Mouse (Mus musculus): Measurements from ENCODE around the gene Vwa3a. TPM values are rescaled to one million over a fixed set of nuclear protein-coding genes. Genes with fewer than 3 reads are reported as not detected.
A peak's percentile ranks its signal among the peaks of the same experiment; 100 is the strongest.

Gene Vwa3a
- total and polyA plus RNA-seq, 2 experiments from 2014 or later: 2.5 to 5.0 TPM

DNA sequence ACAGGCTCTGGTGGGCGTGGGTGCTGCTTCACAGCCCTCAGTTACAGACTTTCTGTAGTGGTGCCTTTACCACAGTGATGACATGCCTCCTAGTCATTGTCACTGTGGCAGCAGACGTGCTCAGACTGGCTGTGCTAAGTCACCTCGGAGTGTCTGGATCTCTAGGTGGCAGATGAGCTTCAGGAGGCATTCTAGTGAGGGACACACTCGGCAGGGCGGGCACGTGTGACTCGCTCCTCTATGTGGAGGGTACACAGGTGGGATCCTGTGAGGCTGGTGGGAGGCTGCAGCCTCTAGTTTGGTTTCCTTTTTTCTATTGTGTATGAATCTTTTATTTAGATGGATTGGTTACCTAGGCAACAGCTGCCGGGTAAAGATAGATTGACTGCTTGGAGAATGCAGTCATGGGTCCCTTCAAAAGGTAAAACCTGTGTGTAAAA is 16.3 kb upstream of the Vwa3a start:
- ATAC-seq (peak; percentile 90), DNase-seq (peak; percentile 28)

DNA sequence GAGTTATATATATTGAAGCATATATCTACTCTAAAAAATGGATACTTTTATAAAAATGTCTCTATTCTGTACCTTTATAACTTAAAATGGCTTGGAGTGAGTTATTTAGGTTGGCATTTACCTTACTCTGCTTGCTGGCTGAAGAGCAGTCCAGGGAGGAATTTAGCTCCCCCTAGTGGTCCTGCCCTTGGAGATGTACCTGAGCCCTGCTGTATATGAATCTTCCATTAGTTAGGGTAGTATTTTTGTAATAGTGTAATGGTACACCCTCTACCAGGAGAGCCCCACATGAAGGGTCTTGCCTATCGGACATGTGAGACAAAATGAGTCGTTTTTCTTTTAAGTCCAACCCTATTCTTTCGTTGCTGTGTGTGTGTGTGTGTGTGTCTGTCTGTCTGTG is 11.5 kb upstream of the Vwa3a start:
- no peak for ATAC-seq
- Histone ChIP-seq H3K27me3 (ENCODE audit: insufficient read depth, low read length) (no peaks in the 10 kb centered on the region), H3K4me1 (ENCODE audit: insufficient read depth) (no peaks in the 10 kb centered on the region), H3K27ac (ENCODE audit: low read depth, low read length) (no peak overlapping the region), H3K36me3 (ENCODE audit: insufficient read depth) (peaks cover 11% of the 10 kb centered on the region), H3K4me2 (ENCODE audit: low read depth) (no peak overlapping the region), H3K4me3 (ENCODE audit: low read depth, low read length) (no peak overlapping the region), H3K9ac (no peak overlapping the region), H3K9me3 (ENCODE audit: low read length) (no peaks in the 10 kb centered on the region)
- WGBS: 89% methylated on average over 3 of the region's 3 CpGs
- peak; percentile 46 for TF ChIP-seq CTCF (IDR thresholded peaks at IDR 0.05; ENCODE audit: low read depth)
- DNase-seq: no peak

More for the DNA sequence above, 16.3 kb upstream of the Vwa3a start:
- Histone ChIP-seq H3K4me2 (ENCODE audit: low read depth) (peak overlapping the region; percentile 18; the same call in 1 of the 2 replicates), H3K27me3 (ENCODE audit: insufficient read depth, low read length) (no peaks in the 10 kb centered on the region), H3K4me1 (ENCODE audit: insufficient read depth) (no peaks in the 10 kb centered on the region), H3K9ac (0 out of 2 replicates have a peak overlapping the region, but pooled peaks have one; percentile 18), H3K4me3 (ENCODE audit: low read depth, low read length) (no peak overlapping the region), H3K27ac (ENCODE audit: low read depth, low read length) (peak overlapping the region; percentile 62), H3K9me3 (ENCODE audit: low read length) (no peaks in the 10 kb centered on the region), H3K36me3 (ENCODE audit: insufficient read depth) (peaks cover 6% of the 10 kb centered on the region)
- WGBS: 24% methylated on average over 8 of the region's 8 CpGs
- TF ChIP-seq CTCF (IDR thresholded peaks at IDR 0.05; ENCODE audit: low read depth): no peak

DNA sequence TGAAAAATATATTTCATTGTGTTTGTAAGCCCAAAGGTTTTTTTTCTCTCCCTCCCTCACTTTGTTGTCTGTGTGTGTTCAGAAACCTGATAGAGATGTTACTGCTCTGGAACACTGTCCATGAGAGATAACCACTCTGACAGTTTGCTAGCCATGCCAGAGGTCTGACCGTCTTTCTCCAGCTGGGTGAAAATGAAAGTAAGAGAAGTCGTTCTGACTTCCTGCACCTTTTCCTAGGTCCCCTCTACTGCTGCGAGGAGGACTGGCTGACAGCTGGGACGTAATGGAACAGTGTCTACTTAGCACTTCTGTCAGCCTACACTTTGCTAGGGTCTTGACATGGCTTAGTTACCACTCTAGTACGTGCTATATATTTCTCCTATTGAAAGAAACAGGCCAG is 9.5 kb upstream of the Vwa3a start:
- H3K27ac ChIP-seq (ENCODE audit: low read depth, low read length): no peak overlapping the region
- DNase-seq (no peak), ATAC-seq (no peak)
- no peaks in the 10 kb centered on the region for H3K27me3 ChIP-seq (ENCODE audit: insufficient read depth, low read length)
- no peaks in the 10 kb centered on the region for H3K4me1 ChIP-seq (ENCODE audit: insufficient read depth)
- H3K4me3 ChIP-seq (ENCODE audit: low read depth, low read length): no peak overlapping the region
- H3K4me2 ChIP-seq (ENCODE audit: low read depth): no peak overlapping the region
- H3K9me3 ChIP-seq (ENCODE audit: low read length): no peaks in the 10 kb centered on the region
- H3K9ac ChIP-seq: no peak overlapping the region
- H3K36me3 ChIP-seq (ENCODE audit: insufficient read depth): peaks cover 11% of the 10 kb centered on the region
- 83% methylated on average over 5 of the region's 5 CpGs for WGBS
- TF ChIP-seq CTCF (IDR thresholded peaks at IDR 0.05; ENCODE audit: low read depth): no peak

DNA sequence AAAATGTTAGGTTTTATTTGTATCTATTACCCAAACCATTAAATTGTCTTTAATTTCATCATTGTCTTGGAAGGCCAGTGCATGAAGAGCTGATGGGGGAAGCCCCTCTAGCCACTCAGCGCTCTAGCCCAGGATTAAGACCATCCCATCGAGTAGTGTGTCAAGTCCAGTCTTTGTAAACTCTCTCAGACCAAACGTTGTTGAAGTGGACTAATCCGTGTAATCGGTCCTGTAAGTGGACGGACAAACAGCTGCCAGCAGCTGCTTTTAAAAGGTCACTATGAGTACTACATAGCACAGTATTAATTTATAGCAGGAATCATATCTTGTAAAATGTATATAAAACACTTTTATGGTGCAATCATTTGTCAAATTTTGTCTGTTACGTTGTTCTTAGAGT is 6.2 kb upstream of the Vwa3a start:
- Histone ChIP-seq H3K9ac (no peak overlapping the region), H3K4me2 (ENCODE audit: low read depth) (no peak overlapping the region), H3K27me3 (ENCODE audit: insufficient read depth, low read length) (no peaks in the 10 kb centered on the region), H3K27ac (ENCODE audit: low read depth, low read length) (no peak overlapping the region), H3K4me1 (ENCODE audit: insufficient read depth) (no peaks in the 10 kb centered on the region), H3K4me3 (ENCODE audit: low read depth, low read length) (no peak overlapping the region), H3K36me3 (ENCODE audit: insufficient read depth) (0 out of 2 replicates have a peak, but pooled peaks cover 5% of the 10 kb centered on the region), H3K9me3 (ENCODE audit: low read length) (no peaks in the 10 kb centered on the region)
- no peak for DNase-seq
- TF ChIP-seq CTCF (IDR thresholded peaks at IDR 0.05; ENCODE audit: low read depth): no peak
- 85% methylated on average over 7 of the region's 7 CpGs for WGBS
- ATAC-seq: no peak

DNA sequence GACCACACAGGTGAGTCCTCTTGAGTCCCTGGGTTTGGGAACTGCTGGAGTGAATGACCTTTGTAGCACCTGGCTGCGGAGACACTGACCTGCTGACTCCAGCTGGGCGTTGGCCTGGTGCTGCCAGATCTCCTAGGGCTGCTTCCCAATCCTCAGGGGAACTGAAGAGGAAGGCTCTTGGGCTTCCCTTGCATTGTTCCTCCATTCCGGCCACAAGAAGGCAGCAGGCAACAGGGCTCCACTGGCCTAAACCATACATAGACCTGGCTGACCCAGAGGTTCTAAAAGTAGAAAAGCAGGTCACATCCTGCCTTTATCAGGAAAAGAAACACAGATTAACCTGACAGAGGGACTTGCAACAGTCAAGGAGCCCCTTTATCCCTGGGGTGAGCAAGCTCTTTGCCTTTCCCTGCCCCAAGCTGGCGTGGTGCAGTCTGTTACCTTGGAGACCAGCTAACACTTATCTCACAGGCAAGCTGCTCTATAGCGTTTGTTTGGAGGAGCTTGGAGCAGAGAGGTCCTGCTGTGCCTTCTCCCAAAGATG is 512 bp downstream of the Vwa3a start:
- 14% methylated on average over 5 of the region's 5 CpGs for WGBS
- Histone ChIP-seq H3K27ac (ENCODE audit: low read depth, low read length) (peak overlapping the region; percentile 67; the same call in 1 of the 2 replicates), H3K27me3 (ENCODE audit: insufficient read depth, low read length) (no peaks in the 10 kb centered on the region), H3K9ac (peak overlapping the region; percentile 19; the same call in 1 of the 2 replicates), H3K36me3 (ENCODE audit: insufficient read depth) (no peaks in the 10 kb centered on the region), H3K4me3 (ENCODE audit: low read depth, low read length) (no peak overlapping the region), H3K4me2 (ENCODE audit: low read depth) (no peak overlapping the region), H3K4me1 (ENCODE audit: insufficient read depth) (peaks cover 8% of the 10 kb centered on the region), H3K9me3 (ENCODE audit: low read length) (no peaks in the 10 kb centered on the region)
- no peak for TF ChIP-seq CTCF (IDR thresholded peaks at IDR 0.05; ENCODE audit: low read depth)
- peak; percentile 75 for DNase-seq
- peak; percentile 95 for ATAC-seq

DNA sequence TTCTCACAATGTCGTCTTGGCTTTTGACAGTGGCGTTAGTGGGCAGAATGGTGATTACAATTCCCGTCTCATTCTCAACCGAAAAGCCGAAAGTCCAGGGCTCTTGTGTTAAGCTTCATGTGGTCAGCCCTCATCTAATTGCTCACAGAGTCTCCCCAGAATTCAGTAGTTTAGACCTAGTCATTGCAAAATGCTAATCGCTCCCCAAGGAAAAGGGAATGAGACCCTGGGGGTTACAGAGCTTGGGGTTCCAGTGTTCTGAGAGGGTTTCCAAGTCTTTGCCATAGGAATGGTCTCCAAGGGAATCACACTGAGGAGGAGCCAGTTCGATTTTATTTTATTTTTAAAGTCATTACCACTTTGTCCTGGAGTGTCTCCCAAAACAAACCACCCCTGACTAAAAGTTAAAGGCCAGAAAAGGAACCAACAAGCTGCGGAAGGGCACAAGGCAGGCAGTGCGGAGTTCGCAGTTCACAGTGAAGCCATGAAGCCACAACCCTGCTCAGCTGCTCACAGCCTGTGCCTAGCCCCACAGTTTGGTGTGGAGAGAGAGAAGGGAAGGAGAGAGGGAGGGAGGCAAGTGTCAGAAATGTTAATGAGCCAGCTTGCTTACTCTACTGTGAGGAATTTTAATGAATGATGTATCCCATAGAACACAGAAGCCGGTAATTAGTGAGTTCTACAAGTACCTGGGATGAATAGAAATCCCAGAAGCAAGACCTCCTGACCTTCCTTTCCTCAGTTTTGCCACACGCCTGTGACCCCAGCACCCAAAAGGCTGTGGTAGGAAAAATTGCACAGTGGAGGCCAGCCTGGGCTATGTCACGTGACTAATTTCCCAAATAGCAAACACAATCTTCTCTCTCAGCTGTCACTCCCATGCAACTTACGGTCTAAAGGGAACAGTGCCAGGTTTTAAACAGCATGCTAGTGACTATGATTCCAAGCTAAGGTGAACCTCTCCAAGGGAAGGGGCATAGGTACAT is 4.5 kb downstream of the Vwa3a start:
- Histone ChIP-seq H3K9ac (no peak overlapping the region), H3K27me3 (ENCODE audit: insufficient read depth, low read length) (no peaks in the 10 kb centered on the region), H3K4me3 (ENCODE audit: low read depth, low read length) (no peak overlapping the region), H3K9me3 (ENCODE audit: low read length) (no peaks in the 10 kb centered on the region), H3K4me2 (ENCODE audit: low read depth) (no peak overlapping the region), H3K36me3 (ENCODE audit: insufficient read depth) (no peaks in the 10 kb centered on the region), H3K27ac (ENCODE audit: low read depth, low read length) (no peak overlapping the region), H3K4me1 (ENCODE audit: insufficient read depth) (peaks cover 8% of the 10 kb centered on the region)
- DNase-seq (no peak), ATAC-seq (peak; percentile 28; the same call in 1 of the 2 replicates)
- no peak for TF ChIP-seq CTCF (IDR thresholded peaks at IDR 0.05; ENCODE audit: low read depth)
- 48% methylated on average over 14 of the region's 14 CpGs for WGBS

DNA sequence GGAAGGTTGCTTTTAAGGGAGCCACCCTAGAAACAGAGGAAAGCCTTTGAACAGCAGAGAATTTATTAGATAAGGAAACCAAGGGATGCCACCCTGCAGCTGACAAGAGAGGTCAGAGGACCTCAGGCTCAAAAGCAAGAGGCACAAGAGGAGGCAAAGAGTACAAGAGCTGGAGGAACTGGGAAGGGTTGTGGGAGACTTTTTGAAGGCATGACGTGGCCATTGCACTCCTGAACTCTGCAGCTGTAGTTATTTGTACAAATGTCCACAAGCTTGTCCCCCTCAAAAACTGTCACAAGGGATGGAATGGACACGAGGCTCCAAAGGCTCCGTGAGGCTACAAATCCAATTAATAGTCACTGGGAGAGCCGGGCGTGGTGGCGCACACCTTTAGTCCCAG is 5.5 kb downstream of the Vwa3a start:
- peaks cover 5% of the 10 kb centered on the region for H3K4me1 ChIP-seq (ENCODE audit: insufficient read depth)
- no peak for TF ChIP-seq CTCF (IDR thresholded peaks at IDR 0.05; ENCODE audit: low read depth)
- H3K9ac ChIP-seq: no peak overlapping the region
- H3K36me3 ChIP-seq (ENCODE audit: insufficient read depth): no peaks in the 10 kb centered on the region
- ATAC-seq (no peak), DNase-seq (no peak)
- 87% methylated on average over 6 of the region's 6 CpGs for WGBS
- H3K9me3 ChIP-seq (ENCODE audit: low read length): no peaks in the 10 kb centered on the region
- H3K27ac ChIP-seq (ENCODE audit: low read depth, low read length): no peak overlapping the region
- H3K27me3 ChIP-seq (ENCODE audit: insufficient read depth, low read length): no peaks in the 10 kb centered on the region
- no peak overlapping the region for H3K4me2 ChIP-seq (ENCODE audit: low read depth)
- H3K4me3 ChIP-seq (ENCODE audit: low read depth, low read length): no peak overlapping the region
